Mouse (Mus musculus) testis, adult 2 months (tissue): ENCODE results near the gene Zic1.

Experiments used
- CTCF ChIP-seq: fragments of 200-500 bp; IDR thresholded peaks from 2 replicates; pipeline ENCODE4 v1.5.1; 2012; ENCODE audit warnings: low read depth, mild to moderate bottlenecking, inconsistent platforms, low read length, moderate library complexity; ENCODE audit not compliant: control insufficient read depth, insufficient read depth, insufficient replicate concordance
- POLR2A ChIP-seq: fragments of 200-500 bp; IDR thresholded peaks from 2 replicates; pipeline ENCODE4 v1.6.1; 2012; ENCODE audit warnings: low read depth, mild to moderate bottlenecking, inconsistent platforms, low read length, moderate library complexity; ENCODE audit not compliant: control insufficient read depth

DNA sequence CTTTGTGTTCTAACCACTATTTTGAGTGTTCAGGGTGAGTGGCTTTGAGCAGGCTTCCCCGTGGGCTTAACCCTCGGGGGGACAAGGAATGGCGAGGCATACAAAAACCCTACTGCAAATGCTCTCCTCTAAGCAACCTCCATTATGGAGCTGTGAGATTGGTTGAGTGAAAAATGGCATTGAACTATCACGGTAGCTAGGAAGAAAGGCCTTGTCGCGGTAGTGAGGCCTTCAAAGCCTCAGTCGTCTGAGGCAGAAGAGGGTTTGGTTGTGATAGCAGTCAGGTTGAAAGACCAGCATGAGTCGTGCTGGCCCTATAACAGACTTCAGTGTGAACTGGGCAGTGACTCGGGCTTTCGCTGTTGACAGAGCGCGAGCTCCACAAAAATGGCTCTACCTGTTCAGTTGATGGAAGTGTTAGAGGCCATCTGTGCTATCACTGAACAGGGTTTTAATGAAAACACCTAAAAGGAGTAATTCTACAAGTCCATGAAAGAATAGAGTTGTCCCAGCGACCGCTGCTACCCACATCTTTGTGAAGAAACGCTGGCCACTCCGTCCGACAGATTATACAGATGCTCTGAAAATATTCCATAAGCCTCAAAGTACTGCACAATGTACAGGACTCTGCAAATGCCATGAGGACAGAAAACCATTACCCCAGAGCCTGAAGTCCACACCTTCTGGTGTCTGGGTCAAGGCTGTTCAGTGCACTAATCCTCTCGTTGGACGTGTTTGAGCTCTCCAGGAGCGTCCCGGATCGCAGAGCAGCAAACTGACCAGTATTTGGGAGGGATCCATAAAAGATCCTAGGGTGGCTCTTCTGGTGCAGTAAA is 11.0 kb downstream of the Zic1 start:
- no peak for TF ChIP-seq CTCF
- no peak for TF ChIP-seq POLR2A
